Mouse (Mus musculus): Measurements from ENCODE around the gene Mark4. TPM values are rescaled to one million over a fixed set of nuclear protein-coding genes. Genes with fewer than 3 reads are reported as not detected.
A peak's percentile ranks its signal among the peaks of the same experiment; 100 is the strongest.

Mark4 gene
- total RNA-seq, 2 experiments from 2014 or later, result 2.8 to 5.2 TPM

- ATAC-seq (replicated peaks; ENCODE audit: low FRiP score, poor library complexity, severe bottlenecking), result no peak
These were observed 15.3 kb upstream of the Mark4 start for GRCm38 (mm10) chr7:19473875-19474443.

- no peak for ATAC-seq (replicated peaks; ENCODE audit: low FRiP score, poor library complexity, severe bottlenecking)
These were observed 13.8 kb upstream of the Mark4 start for GRCm38 (mm10) chr7:19472403-19472802.

- no peak for ATAC-seq (replicated peaks; ENCODE audit: low FRiP score, poor library complexity, severe bottlenecking)
These were observed 11.7 kb upstream of the Mark4 start for GRCm38 (mm10) chr7:19470308-19470707.

GRCm38 (mm10) chr7:19469404-19469803 is 10.8 kb upstream of the Mark4 start:
- no peak for ATAC-seq (replicated peaks; ENCODE audit: low FRiP score, poor library complexity, severe bottlenecking)

GRCm38 (mm10) chr7:19468279-19468678 is 9.7 kb upstream of the Mark4 start:
- ATAC-seq (replicated peaks; ENCODE audit: low FRiP score, poor library complexity, severe bottlenecking), result no peak

- ATAC-seq (replicated peaks; ENCODE audit: low FRiP score, poor library complexity, severe bottlenecking), result peak; percentile 54; the same call in 1 of the 2 replicates
These were observed 9.0 kb upstream of the Mark4 start for GRCm38 (mm10) chr7:19467638-19468037.

GRCm38 (mm10) chr7:19466602-19467145 is 8.1 kb upstream of the Mark4 start:
- no peak for ATAC-seq (replicated peaks; ENCODE audit: low FRiP score, poor library complexity, severe bottlenecking)

- no peak for ATAC-seq (replicated peaks; ENCODE audit: low FRiP score, poor library complexity, severe bottlenecking)
These were observed 6.0 kb upstream of the Mark4 start for GRCm38 (mm10) chr7:19464367-19465307.

- no peak for ATAC-seq (replicated peaks; ENCODE audit: low FRiP score, poor library complexity, severe bottlenecking)
These were observed 4.3 kb upstream of the Mark4 start, which contains the start of gene Exoc3l2 for GRCm38 (mm10) chr7:19462884-19463381. Exoc3l2 (plus strand) TSS chr7:19463331.

- ATAC-seq (replicated peaks; ENCODE audit: low FRiP score, poor library complexity, severe bottlenecking), result no peak
These were observed 3.8 kb upstream of the Mark4 start for GRCm38 (mm10) chr7:19462443-19462842.

GRCm38 (mm10) chr7:19461488-19461887 is 2.9 kb upstream of the Mark4 start:
- ATAC-seq (replicated peaks; ENCODE audit: low FRiP score, poor library complexity, severe bottlenecking), result no peak

- no peak for ATAC-seq (replicated peaks; ENCODE audit: low FRiP score, poor library complexity, severe bottlenecking)
These were observed 1.9 kb upstream of the Mark4 start for GRCm38 (mm10) chr7:19460500-19460899.

- no peak for ATAC-seq (replicated peaks; ENCODE audit: low FRiP score, poor library complexity, severe bottlenecking)
These were observed 686 bp upstream of the Mark4 start for GRCm38 (mm10) chr7:19459144-19459870.

GRCm38 (mm10) chr7:19458072-19458486 is 542 bp downstream of the Mark4 start:
- ATAC-seq (replicated peaks; ENCODE audit: low FRiP score, poor library complexity, severe bottlenecking), result no peak

GRCm38 (mm10) chr7:19457414-19458071 is 1.1 kb downstream of the Mark4 start:
- no peak for ATAC-seq (replicated peaks; ENCODE audit: low FRiP score, poor library complexity, severe bottlenecking)

GRCm38 (mm10) chr7:19456628-19457027 is 2.0 kb downstream of the Mark4 start:
- no peak for ATAC-seq (replicated peaks; ENCODE audit: low FRiP score, poor library complexity, severe bottlenecking)

- no peak for ATAC-seq (replicated peaks; ENCODE audit: low FRiP score, poor library complexity, severe bottlenecking)
These were observed 2.7 kb downstream of the Mark4 start for GRCm38 (mm10) chr7:19455819-19456495.

- no peak for ATAC-seq (replicated peaks; ENCODE audit: low FRiP score, poor library complexity, severe bottlenecking)
These were observed 3.4 kb downstream of the Mark4 start for GRCm38 (mm10) chr7:19455186-19455585.

GRCm38 (mm10) chr7:19449165-19449564 is 9.5 kb downstream of the Mark4 start:
- no peak for ATAC-seq (replicated peaks; ENCODE audit: low FRiP score, poor library complexity, severe bottlenecking)
